Mouse (Mus musculus) megakaryocyte, embryonic 14.5 days (primary cell): ENCODE results near the gene Cdk4.

ENCODE experiments used
- FLI1 ChIP-seq: IDR thresholded peaks from 2 replicates; pipeline ENCODE4 v1.6.1; 2012; ENCODE audit warnings: low read length, inconsistent platforms, mixed read lengths
- GATA1 ChIP-seq: IDR thresholded peaks from 3 replicates; pipeline ENCODE4 v1.6.1; 2012; ENCODE audit warnings: mixed read lengths, low read length, inconsistent platforms, borderline replicate concordance

DNA sequence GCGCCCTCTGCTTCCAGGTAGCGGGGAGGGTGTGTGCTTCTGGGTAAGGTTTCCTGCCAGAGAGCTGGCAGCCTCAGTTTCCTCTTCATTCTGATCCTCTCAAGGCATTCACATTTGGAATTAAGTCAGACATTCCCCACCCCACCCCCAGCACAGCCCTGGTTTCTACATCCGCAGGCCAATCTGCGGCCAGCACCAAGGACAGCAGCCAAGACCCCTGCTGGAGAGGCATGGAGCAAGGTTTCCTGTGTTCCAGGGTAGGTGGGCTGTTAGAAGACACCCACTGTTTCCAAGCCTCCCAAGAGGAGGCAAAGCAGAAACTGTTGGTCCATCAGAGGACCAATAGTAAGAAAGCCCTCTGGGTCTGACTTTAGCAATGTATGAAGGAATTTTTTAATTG lies 8.7 kb upstream of the Cdk4 start:
- TF ChIP-seq GATA1 (no peak), FLI1 (no peak)
